Mouse (Mus musculus): ENCODE measurements at regions not wholly inside any gene's neighbourhood (a gene's known extent, or its start where the extent isn't known, plus 50 kb on each side); places are given as distances from the start of the nearest gene placed in this dataset.

GRCm38 (mm10) chr2:160225450-160225849 is 108.5 kb downstream of the Gm826 start:
- DNase-seq (ENCODE audit: low spot score) (no peak), ATAC-seq (ENCODE audit: low FRiP score) (no peak)
- Histone ChIP-seq H3K9ac (replicated peaks; ENCODE audit: low read length, poor library complexity, severe bottlenecking) (no peak overlapping the region), H3K27ac (ENCODE audit: low read depth, low read length) (no peak overlapping the region), H3K4me1 (ENCODE audit: insufficient read depth, low read length) (no peaks in the 10 kb centered on the region), H3K36me3 (ENCODE audit: insufficient read depth, low read length) (no peaks in the 10 kb centered on the region), H3K9me3 (ENCODE audit: low read length) (no peaks in the 10 kb centered on the region), H3K27me3 (ENCODE audit: insufficient read depth, low read length) (no peaks in the 10 kb centered on the region), H3K4me2 (ENCODE audit: low read depth, low read length, poor library complexity, severe bottlenecking) (no peak overlapping the region), H3K4me3 (ENCODE audit: low read depth, low read length) (no peak overlapping the region)
- 76% methylated on average over 5 of the region's 5 CpGs for WGBS
- TF ChIP-seq CTCF (IDR thresholded peaks at IDR 0.05): no peak

GRCm38 (mm10) chr2:160223366-160223765 is 110.6 kb downstream of the Gm826 start:
- 93% methylated on average over 8 of the region's 8 CpGs for WGBS
- Histone ChIP-seq H3K9ac (replicated peaks; ENCODE audit: low read length, poor library complexity, severe bottlenecking) (no peak overlapping the region), H3K36me3 (ENCODE audit: insufficient read depth, low read length) (no peaks in the 10 kb centered on the region), H3K4me1 (ENCODE audit: insufficient read depth, low read length) (no peaks in the 10 kb centered on the region), H3K4me3 (ENCODE audit: low read depth, low read length) (no peak overlapping the region), H3K4me2 (ENCODE audit: low read depth, low read length, poor library complexity, severe bottlenecking) (no peak overlapping the region), H3K9me3 (ENCODE audit: low read length) (no peaks in the 10 kb centered on the region), H3K27ac (ENCODE audit: low read depth, low read length) (no peak overlapping the region), H3K27me3 (ENCODE audit: insufficient read depth, low read length) (no peaks in the 10 kb centered on the region)
- no peak for DNase-seq (ENCODE audit: low spot score)
- ATAC-seq (ENCODE audit: low FRiP score): no peak
- no peak for TF ChIP-seq CTCF (IDR thresholded peaks at IDR 0.05)

GRCm38 (mm10) chr2:160221772-160222171 is 112.2 kb downstream of the Gm826 start:
- no peaks in the 10 kb centered on the region for H3K4me1 ChIP-seq (ENCODE audit: insufficient read depth, low read length)
- H3K27ac ChIP-seq (ENCODE audit: low read depth, low read length): no peak overlapping the region
- ATAC-seq (ENCODE audit: low FRiP score): no peak
- DNase-seq (ENCODE audit: low spot score): no peak
- no peaks in the 10 kb centered on the region for H3K27me3 ChIP-seq (ENCODE audit: insufficient read depth, low read length)
- no peak overlapping the region for H3K4me3 ChIP-seq (ENCODE audit: low read depth, low read length)
- no peak overlapping the region for H3K9ac ChIP-seq (replicated peaks; ENCODE audit: low read length, poor library complexity, severe bottlenecking)
- no peaks in the 10 kb centered on the region for H3K36me3 ChIP-seq (ENCODE audit: insufficient read depth, low read length)
- 36% methylated on average over 10 of the region's 11 CpGs for WGBS
- no peak for TF ChIP-seq CTCF (IDR thresholded peaks at IDR 0.05)
- H3K4me2 ChIP-seq (ENCODE audit: low read depth, low read length, poor library complexity, severe bottlenecking): no peak overlapping the region
- H3K9me3 ChIP-seq (ENCODE audit: low read length): no peaks in the 10 kb centered on the region

GRCm38 (mm10) chr2:160220562-160221021 is 113.4 kb downstream of the Gm826 start:
- no peaks in the 10 kb centered on the region for H3K4me1 ChIP-seq (ENCODE audit: insufficient read depth, low read length)
- H3K9me3 ChIP-seq (ENCODE audit: low read length): no peaks in the 10 kb centered on the region
- H3K36me3 ChIP-seq (ENCODE audit: insufficient read depth, low read length): no peaks in the 10 kb centered on the region
- no peak for TF ChIP-seq CTCF (IDR thresholded peaks at IDR 0.05)
- no peak overlapping the region for H3K27ac ChIP-seq (ENCODE audit: low read depth, low read length)
- no peak overlapping the region for H3K9ac ChIP-seq (replicated peaks; ENCODE audit: low read length, poor library complexity, severe bottlenecking)
- no peaks in the 10 kb centered on the region for H3K27me3 ChIP-seq (ENCODE audit: insufficient read depth, low read length)
- no peak for DNase-seq (ENCODE audit: low spot score)
- H3K4me2 ChIP-seq (ENCODE audit: low read depth, low read length, poor library complexity, severe bottlenecking): no peak overlapping the region
- 21% methylated on average over 7 of the region's 7 CpGs for WGBS
- no peak overlapping the region for H3K4me3 ChIP-seq (ENCODE audit: low read depth, low read length)
- no peak for ATAC-seq (ENCODE audit: low FRiP score)

- no peaks in the 10 kb centered on the region for H3K36me3 ChIP-seq (ENCODE audit: insufficient read depth, low read length)
- no peaks in the 10 kb centered on the region for H3K27me3 ChIP-seq (ENCODE audit: insufficient read depth, low read length)
- DNase-seq (ENCODE audit: low spot score): no peak
- H3K27ac ChIP-seq (ENCODE audit: low read depth, low read length): no peak overlapping the region
- WGBS: 90% methylated on average over 10 of the region's 10 CpGs
- no peak overlapping the region for H3K4me2 ChIP-seq (ENCODE audit: low read depth, low read length, poor library complexity, severe bottlenecking)
- no peak for TF ChIP-seq CTCF (IDR thresholded peaks at IDR 0.05)
- H3K4me3 ChIP-seq (ENCODE audit: low read depth, low read length): no peak overlapping the region
- H3K4me1 ChIP-seq (ENCODE audit: insufficient read depth, low read length): no peaks in the 10 kb centered on the region
- no peak for ATAC-seq (ENCODE audit: low FRiP score)
- no peak overlapping the region for H3K9ac ChIP-seq (replicated peaks; ENCODE audit: low read length, poor library complexity, severe bottlenecking)
- no peaks in the 10 kb centered on the region for H3K9me3 ChIP-seq (ENCODE audit: low read length)
Measured at GRCm38 (mm10) chr2:160214032-160214812, 119.7 kb downstream of the Gm826 start.

GRCm38 (mm10) chr2:160210507-160210906 is 123.5 kb downstream of the Gm826 start:
- Histone ChIP-seq H3K36me3 (ENCODE audit: insufficient read depth, low read length) (no peaks in the 10 kb centered on the region), H3K4me3 (ENCODE audit: low read depth, low read length) (no peak overlapping the region), H3K4me1 (ENCODE audit: insufficient read depth, low read length) (no peaks in the 10 kb centered on the region), H3K27me3 (ENCODE audit: insufficient read depth, low read length) (no peaks in the 10 kb centered on the region), H3K27ac (ENCODE audit: low read depth, low read length) (no peak overlapping the region), H3K9ac (replicated peaks; ENCODE audit: low read length, poor library complexity, severe bottlenecking) (no peak overlapping the region), H3K4me2 (ENCODE audit: low read depth, low read length, poor library complexity, severe bottlenecking) (no peak overlapping the region), H3K9me3 (ENCODE audit: low read length) (no peaks in the 10 kb centered on the region)
- no peak for DNase-seq (ENCODE audit: low spot score)
- no peak for TF ChIP-seq CTCF (IDR thresholded peaks at IDR 0.05)
- ATAC-seq (ENCODE audit: low FRiP score): no peak
- WGBS: 74% methylated on average over 3 of the region's 3 CpGs
